Mouse (Mus musculus) midbrain, embryonic 15.5 days (tissue): Measurements from ENCODE around the gene Nes. TPM values are rescaled to one million over a fixed set of nuclear protein-coding genes. Genes with fewer than 3 reads are reported as not detected.

Source experiments
- ATAC-seq: fragments of 200-750 bp; cut with Nextera tagmentation; replicated peaks from 2 replicates; pipeline ENCODE4 v1.8.0; 2017; ENCODE audit warnings: moderate TSS enrichment
- H3K27ac ChIP-seq: fragments of 300-500 bp; sonication (generic); 2 replicates; pipeline ENCODE4 v1.5.1; 2015; ENCODE audit warnings: mild to moderate bottlenecking, inconsistent platforms
- H3K27me3 ChIP-seq: fragments of 300-500 bp; sonication (generic); replicated peaks from 2 replicates; pipeline ENCODE4 v1.6.1; 2015; ENCODE audit warnings: inconsistent platforms
- H3K36me3 ChIP-seq: fragments of 300-500 bp; sonication (generic); replicated peaks from 2 replicates; pipeline ENCODE4 v1.6.1; 2015; ENCODE audit warnings: inconsistent platforms
- H3K4me1 ChIP-seq: fragments of 300-500 bp; sonication (generic); 2 replicates; pipeline ENCODE4 v1.6.1; 2015; ENCODE audit warnings: inconsistent platforms
- H3K4me2 ChIP-seq: fragments of 300-500 bp; sonication (generic); 2 replicates; pipeline ENCODE4 v1.6.1; 2015; ENCODE audit warnings: inconsistent platforms, mild to moderate bottlenecking, moderate library complexity
- H3K4me3 ChIP-seq: fragments of 300-500 bp; sonication (generic); 2 replicates; pipeline ENCODE4 v1.5.1; 2015; ENCODE audit warnings: mild to moderate bottlenecking, inconsistent platforms
- H3K9ac ChIP-seq: fragments of 300-500 bp; sonication (generic); 2 replicates; pipeline ENCODE4 v1.6.1; 2015; ENCODE audit warnings: mild to moderate bottlenecking, inconsistent platforms
- H3K9me3 ChIP-seq: fragments of 300-500 bp; sonication (generic); 2 replicates; pipeline ENCODE4 v1.6.1; 2016; ENCODE audit warnings: inconsistent platforms
- WGBS: fragments of 180-500 bp; shearing (Covaris S2); methylation state at CpG from one replicate; pipeline ENCODE4 v1.1.7; 2015; ENCODE audit warnings: mixed read lengths; 5-methylcytosine and 5-hydroxymethylcytosine counted together
- polyA plus RNA-seq: library from polyadenylated mRNA; unstranded; fragments of >200 nt; fragmentation: Nextera tagmentation; extraction: Ambion mirVana; gene quantifications from 2 replicates; pipeline ENCODE4 v1.2.1, GENCODE M21; 2015

Gene Nes
- polyA plus RNA-seq, 1 experiment from 2014 or later, result 33.0 TPM

DNA sequence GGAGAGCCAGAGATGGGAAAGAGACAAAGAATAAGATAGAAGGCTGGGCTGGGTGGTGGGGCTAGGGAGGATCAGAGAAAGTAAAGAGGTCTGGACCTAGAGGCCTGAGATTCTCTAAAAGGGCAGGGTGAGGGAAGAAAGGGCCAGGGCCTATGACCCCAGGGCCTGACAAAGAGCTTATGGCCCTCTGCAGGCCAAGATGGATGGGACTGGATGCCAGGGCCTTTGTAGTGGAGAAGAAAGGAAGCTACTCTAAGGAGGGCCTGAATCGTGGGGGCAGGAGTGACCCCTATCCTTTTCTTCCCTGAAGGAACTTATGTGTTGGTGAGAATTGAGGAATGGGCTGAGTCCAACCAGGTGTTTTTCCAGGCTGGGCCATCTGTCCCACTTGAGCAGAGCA is 12.8 kb upstream of the Nes start:
- Histone ChIP-seq H3K27ac (no peak overlapping the region), H3K4me1 (peaks cover 14% of the 10 kb centered on the region), H3K36me3 (no peaks in the 10 kb centered on the region), H3K4me3 (no peak overlapping the region), H3K9me3 (no peaks in the 10 kb centered on the region), H3K27me3 (no peaks in the 10 kb centered on the region), H3K4me2 (no peak overlapping the region), H3K9ac (no peak overlapping the region)
- ATAC-seq, result no peak
- WGBS, result 14% methylated on average over 1 of the region's 1 CpGs

DNA sequence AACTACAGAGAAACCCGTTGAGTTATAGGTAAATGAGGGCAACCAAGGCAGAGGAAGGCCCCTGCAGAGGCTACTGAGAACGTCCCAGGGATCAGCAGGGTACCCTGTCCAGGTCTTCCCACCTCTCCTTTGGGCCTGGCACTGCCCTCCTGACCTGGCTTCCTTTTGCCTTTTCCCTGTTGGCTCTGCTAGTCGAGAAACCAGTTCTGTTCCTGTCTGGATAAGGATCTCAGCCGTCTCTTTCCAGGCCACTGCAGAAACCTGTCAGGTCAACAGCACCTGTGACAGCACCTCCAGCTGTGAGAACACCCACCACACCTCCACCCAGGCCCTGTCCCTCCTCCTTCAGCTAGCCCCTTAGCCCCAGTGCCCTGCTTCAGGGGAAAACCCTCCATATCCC is 12.4 kb upstream of the Nes start:
- Histone ChIP-seq H3K4me1 (peaks cover 14% of the 10 kb centered on the region), H3K9me3 (no peaks in the 10 kb centered on the region), H3K4me2 (no peak overlapping the region), H3K4me3 (no peak overlapping the region), H3K36me3 (no peaks in the 10 kb centered on the region), H3K27ac (no peak overlapping the region), H3K27me3 (no peaks in the 10 kb centered on the region), H3K9ac (no peak overlapping the region)
- ATAC-seq, result no peak
- WGBS, result 27% methylated on average over 4 of the region's 4 CpGs

DNA sequence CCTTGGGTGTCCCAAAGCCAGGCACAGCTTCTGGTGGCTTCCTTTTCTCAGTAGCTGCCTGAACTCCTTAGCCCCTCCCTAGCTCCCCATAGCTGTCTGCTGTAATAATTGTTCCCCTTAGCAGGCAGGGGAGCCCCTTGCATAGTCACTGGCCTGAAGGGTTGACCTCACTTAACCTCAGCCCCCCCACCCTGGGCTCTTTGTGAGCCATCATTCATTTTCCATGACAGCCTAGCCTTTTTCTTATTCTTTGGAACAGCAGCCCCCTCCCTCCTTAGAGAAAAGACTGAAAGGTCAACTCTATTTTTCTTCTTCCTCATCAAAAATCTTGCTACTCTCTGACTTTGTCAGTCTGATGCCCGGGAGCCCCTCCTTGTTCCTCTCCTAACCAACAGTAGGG is 11.9 kb upstream of the Nes start:
- no peaks in the 10 kb centered on the region for H3K9me3 ChIP-seq
- H3K27ac ChIP-seq, result no peak overlapping the region
- no peak overlapping the region for H3K4me2 ChIP-seq
- no peaks in the 10 kb centered on the region for H3K27me3 ChIP-seq
- no peaks in the 10 kb centered on the region for H3K36me3 ChIP-seq
- H3K4me1 ChIP-seq, result peaks cover 14% of the 10 kb centered on the region
- no peak overlapping the region for H3K4me3 ChIP-seq
- H3K9ac ChIP-seq, result no peak overlapping the region
- 24% methylated on average over 1 of the region's 1 CpGs for WGBS
- no peak for ATAC-seq

DNA sequence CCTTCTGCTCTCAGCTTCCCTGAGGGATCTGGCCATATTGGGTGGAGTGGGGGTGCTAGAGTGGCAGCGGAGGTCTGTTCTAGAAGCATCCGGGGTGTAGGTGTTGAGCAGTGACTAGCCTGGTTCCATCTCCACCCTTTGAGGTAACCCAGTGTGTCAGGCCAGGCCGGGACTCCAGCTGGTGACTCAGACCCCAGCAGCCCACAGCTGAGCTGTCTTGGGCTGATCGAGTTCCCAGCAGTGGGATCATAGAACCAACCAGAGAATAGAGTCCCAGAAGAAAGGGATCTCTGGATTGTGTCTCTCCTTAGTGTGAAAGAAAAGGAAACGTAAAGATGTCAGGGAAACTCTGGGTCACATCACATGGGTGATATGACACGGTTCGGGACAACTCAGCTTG is 11.5 kb upstream of the Nes start:
- no peaks in the 10 kb centered on the region for H3K27me3 ChIP-seq
- H3K27ac ChIP-seq, result no peak overlapping the region
- WGBS, result 75% methylated on average over 7 of the region's 7 CpGs
- H3K4me1 ChIP-seq, result peaks cover 14% of the 10 kb centered on the region
- no peaks in the 10 kb centered on the region for H3K36me3 ChIP-seq
- ATAC-seq, result no peak
- H3K4me3 ChIP-seq, result no peak overlapping the region
- H3K9me3 ChIP-seq, result no peaks in the 10 kb centered on the region
- H3K4me2 ChIP-seq, result no peak overlapping the region
- no peak overlapping the region for H3K9ac ChIP-seq

DNA sequence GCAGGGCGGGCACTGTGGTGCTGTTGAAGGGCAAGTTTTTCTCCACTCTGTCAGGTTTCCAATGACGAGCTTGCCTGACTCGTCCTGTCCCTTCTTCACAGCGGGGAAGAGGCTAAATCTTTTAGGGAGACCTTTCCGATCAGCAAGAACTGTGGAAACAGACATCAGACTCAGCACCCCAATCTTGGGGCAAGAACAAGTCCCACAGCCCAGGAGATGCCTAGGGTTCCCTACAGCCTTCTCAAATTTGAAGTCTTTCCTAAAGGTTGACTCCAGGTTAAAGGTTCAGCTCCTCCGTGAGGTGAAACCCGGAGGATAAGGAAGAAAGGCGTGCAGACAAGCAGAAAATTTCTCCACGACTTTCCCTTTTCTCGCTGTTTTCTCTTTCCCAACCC is 10.7 kb upstream of the Nes start:
- WGBS, result 5% methylated on average over 10 of the region's 10 CpGs
- Histone ChIP-seq H3K4me2 (peak overlapping the region; percentile 78), H3K36me3 (no peaks in the 10 kb centered on the region), H3K4me3 (peak overlapping the region; percentile 46), H3K27me3 (no peaks in the 10 kb centered on the region), H3K27ac (peak overlapping the region; percentile 87), H3K4me1 (peaks cover 14% of the 10 kb centered on the region), H3K9me3 (no peaks in the 10 kb centered on the region), H3K9ac (peak overlapping the region; percentile 56; the same call in 1 of the 2 replicates)
- ATAC-seq, result no peak

DNA sequence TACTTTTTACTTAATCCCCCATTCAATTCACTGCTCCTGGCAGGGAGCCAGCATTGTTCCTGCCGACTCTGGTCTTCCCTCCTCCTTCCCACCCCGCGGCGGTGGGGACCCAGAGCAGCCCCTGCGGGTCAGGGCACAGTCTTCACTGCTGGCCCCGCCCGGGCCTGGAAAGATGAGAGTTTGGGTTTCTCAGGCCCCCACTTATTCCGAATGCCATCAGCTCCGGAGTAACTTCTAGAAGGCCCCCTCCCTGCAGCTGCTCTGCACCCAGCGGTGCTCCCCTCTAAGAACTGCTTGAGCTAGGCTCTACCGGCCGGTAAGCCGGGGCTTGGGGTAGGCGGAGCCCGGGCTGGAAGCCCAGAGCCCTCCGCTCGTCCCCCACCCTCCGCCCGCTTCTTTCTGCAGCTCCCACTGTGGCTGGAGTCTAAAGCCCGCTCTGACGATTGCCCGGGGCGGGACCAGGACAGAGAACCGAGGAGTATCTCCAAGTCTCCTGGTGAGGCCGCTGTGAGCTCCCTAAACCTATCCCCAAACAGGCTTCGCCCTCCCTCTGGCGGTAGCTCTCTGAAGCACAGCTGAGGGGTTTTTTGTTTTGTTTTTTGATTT is 10.2 kb upstream of the Nes start:
- H3K36me3 ChIP-seq, result no peaks in the 10 kb centered on the region
- peaks cover 14% of the 10 kb centered on the region for H3K4me1 ChIP-seq
- H3K9ac ChIP-seq, result peak overlapping the region; percentile 56
- H3K9me3 ChIP-seq, result no peaks in the 10 kb centered on the region
- H3K27me3 ChIP-seq, result no peaks in the 10 kb centered on the region
- under 1% methylated on average over 27 of the region's 27 CpGs for WGBS
- ATAC-seq, result peak; percentile 97
- H3K27ac ChIP-seq, result peak overlapping the region; percentile 87
- H3K4me3 ChIP-seq, result peak overlapping the region; percentile 46
- peak overlapping the region; percentile 78 for H3K4me2 ChIP-seq

DNA sequence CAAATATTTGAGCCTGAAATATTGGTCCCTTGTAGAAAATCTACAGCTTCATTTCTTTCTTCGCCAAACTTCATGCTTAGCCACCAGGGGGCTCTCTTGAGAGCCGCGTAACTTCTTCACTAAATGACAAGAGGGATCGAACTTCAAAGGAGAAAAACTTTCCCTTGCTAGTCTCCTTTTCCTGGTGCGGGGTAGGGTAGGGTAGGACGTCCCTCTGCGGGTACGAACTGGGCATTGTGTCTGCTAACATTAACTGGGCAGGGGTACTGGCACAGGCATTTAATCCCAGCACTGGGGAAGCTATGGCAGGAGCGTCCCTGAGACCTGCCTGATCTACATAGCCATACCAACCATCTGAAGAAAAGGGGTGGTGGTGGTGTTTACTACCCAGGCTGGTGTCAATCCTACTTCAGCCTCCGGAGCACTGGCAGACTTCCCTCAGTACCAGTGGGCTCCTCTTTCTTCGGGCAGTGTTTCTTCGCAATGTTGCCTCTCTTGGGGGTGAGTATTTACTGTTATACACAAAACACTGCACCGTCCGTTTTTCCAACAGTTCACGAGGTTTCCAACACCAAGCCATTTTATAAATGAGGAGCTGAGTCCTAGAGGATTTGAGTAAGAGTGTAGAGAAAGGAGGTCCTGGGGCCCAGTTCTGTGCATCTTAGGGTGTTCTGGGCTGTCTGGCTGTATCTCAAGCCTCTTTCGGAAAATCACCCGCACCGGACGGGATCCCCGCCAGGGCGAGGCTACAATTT is 517 bp upstream of the Nes start:
- peak overlapping the region; percentile 51 for H3K4me3 ChIP-seq
- H3K4me2 ChIP-seq, result peak overlapping the region; percentile 93
- H3K4me1 ChIP-seq, result peaks cover 46% of the 10 kb centered on the region
- ATAC-seq, result peak; percentile 14; the same call in 1 of the 2 replicates
- peak overlapping the region; percentile 17 for H3K27ac ChIP-seq
- no peak overlapping the region for H3K9ac ChIP-seq
- 0 out of 2 replicates have a peak, but pooled peaks cover 4% of the 10 kb centered on the region for H3K27me3 ChIP-seq
- WGBS, result under 1% methylated on average over 21 of the region's 21 CpGs
- no peaks in the 10 kb centered on the region for H3K36me3 ChIP-seq
- H3K9me3 ChIP-seq, result no peaks in the 10 kb centered on the region

DNA sequence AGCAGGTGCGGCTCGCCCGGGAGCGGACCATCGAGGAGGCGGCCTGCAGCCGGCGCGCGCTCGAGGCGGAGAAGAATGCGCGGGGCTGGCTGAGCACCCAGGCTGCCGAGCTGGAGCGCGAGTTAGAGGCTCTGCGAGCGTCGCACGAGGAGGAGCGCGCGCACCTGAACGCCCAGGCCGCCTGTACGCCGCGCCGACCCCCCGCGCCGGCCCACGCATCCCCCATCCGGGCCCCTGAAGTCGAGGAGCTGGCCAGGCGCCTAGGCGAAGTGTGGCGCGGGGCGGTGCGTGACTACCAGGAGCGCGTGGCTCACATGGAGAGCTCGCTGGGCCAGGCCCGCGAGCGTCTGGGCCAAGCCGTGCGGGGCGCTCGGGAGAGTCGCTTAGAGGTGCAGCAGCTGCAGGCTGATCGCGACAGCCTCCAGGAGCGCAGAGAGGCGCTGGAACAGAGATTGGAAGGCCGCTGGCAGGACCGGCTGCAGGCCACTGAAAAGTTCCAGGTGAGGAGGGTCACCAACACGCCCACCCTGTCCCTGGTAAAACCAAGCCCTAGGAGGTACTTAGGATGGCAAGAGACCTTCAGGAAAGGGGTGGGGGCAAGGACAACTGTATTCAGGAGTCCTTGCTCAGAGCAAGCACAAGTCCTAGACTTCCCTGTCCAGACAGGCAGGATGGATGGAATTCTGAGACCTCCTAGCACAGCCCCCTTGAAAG is 768 bp downstream of the Nes start:
- 0 out of 2 replicates have a peak, but pooled peaks cover 4% of the 10 kb centered on the region for H3K27me3 ChIP-seq
- peak overlapping the region; percentile 66 for H3K27ac ChIP-seq

DNA sequence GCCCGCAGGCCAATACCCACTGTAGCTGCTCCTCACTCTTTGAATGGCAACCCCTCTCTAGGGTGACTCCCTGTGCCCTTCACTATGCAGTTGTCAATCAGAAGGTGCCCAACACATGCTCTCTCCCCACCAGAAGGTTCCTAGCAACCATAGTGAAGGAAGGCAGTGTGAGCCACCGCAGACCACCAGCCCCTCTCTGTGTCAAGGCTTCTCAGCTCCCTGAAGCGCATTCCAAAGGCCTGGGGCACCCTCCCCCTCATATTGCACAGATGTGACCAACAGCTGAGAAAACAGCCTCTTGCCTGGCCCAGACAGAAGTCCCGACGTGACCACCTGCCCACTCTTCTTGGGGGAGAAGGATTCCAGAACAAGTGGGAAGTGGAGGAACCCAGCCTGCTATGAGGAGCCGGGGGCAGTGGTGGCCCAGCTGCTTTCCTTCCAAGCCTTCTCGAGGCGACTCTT is 1.4 kb downstream of the Nes start:
- no peak overlapping the region; the same call in 1 of the 2 replicates for H3K9ac ChIP-seq
- 5% methylated on average over 8 of the region's 8 CpGs for WGBS
- H3K27me3 ChIP-seq, result 0 out of 2 replicates have a peak, but pooled peaks cover 4% of the 10 kb centered on the region
- no peaks in the 10 kb centered on the region for H3K36me3 ChIP-seq
- ATAC-seq, result peak; percentile 46
- peak overlapping the region; percentile 93 for H3K4me2 ChIP-seq
- H3K9me3 ChIP-seq, result no peaks in the 10 kb centered on the region
- peak overlapping the region; percentile 66 for H3K27ac ChIP-seq
- peak overlapping the region; percentile 51 for H3K4me3 ChIP-seq
- peaks cover 46% of the 10 kb centered on the region for H3K4me1 ChIP-seq

More for the DNA sequence above, 768 bp downstream of the Nes start:
- Histone ChIP-seq H3K36me3 (no peaks in the 10 kb centered on the region), H3K9me3 (no peaks in the 10 kb centered on the region), H3K9ac (peak overlapping the region; percentile 52), H3K4me2 (peak overlapping the region; percentile 93), H3K4me1 (peaks cover 46% of the 10 kb centered on the region), H3K4me3 (peak overlapping the region; percentile 51)
- ATAC-seq, result peak; percentile 46; the same call in 1 of the 2 replicates
- under 1% methylated on average over 47 of the region's 60 CpGs for WGBS

DNA sequence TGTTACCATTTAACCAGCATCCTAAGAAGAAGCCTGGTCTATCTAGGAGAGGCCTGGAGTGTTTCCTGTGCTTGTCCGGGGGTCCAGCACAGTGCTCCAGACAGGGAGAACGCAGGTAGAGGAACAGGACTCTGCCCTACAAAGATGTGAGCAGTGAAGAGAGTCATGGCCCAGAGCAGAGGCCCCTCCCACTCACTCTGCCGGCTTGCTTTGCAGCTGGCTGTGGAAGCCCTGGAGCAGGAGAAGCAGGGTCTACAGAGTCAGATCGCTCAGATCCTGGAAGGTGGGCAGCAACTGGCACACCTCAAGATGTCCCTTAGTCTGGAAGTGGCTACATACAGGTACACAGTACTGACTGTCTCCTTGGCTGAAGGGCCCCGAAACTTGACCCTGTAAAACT is 1.9 kb downstream of the Nes start:
- H3K27me3 ChIP-seq, result 0 out of 2 replicates have a peak, but pooled peaks cover 4% of the 10 kb centered on the region
- H3K9ac ChIP-seq, result 0 out of 2 replicates have a peak overlapping the region, but pooled peaks have one; percentile 7
- peaks cover 46% of the 10 kb centered on the region for H3K4me1 ChIP-seq
- 16% methylated on average over 5 of the region's 5 CpGs for WGBS
- H3K4me2 ChIP-seq, result peak overlapping the region; percentile 93
- H3K36me3 ChIP-seq, result no peaks in the 10 kb centered on the region
- H3K27ac ChIP-seq, result peak overlapping the region; percentile 67
- H3K9me3 ChIP-seq, result no peaks in the 10 kb centered on the region
- no peak; the same call in 1 of the 2 replicates for ATAC-seq
- peak overlapping the region; percentile 51 for H3K4me3 ChIP-seq

DNA sequence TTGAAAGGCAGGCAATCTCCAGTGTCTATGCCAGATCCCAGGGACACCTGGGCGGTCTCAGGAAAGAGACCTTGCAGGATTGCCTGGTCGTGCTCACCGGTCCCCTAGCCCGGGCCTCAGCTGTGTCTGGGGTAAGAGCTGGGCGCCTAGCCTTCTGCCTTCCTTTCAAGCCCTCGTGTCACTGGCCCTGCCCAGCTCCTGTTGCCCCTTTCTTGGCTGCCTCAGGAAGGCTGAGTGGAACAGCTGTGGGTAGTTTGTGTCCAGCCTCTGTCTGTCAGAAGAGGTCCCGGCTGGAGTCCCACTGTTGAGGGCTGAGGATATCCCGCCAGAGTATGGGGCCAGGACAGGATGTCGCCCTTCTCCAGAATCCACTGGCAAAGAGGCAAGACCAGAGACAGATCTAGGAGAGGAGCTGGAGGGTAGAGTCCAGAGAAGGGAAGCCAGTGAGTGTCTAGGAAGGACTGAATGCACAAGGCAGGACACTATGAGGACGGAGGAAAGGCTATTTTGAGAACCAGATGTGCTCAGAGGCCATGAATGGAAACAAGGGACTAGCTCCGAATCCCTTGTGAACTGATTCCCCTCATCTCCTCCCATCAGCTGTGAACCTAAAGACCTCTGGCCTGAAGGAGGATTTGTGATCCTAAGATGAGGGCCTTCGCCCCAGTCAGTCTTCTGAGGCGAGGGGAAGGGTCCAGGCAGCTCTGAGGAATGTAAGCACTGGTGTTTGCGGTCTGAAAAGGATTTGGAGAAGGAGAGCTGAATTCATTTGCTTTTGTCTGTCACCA is 2.9 kb downstream of the Nes start:
- 0 out of 2 replicates have a peak, but pooled peaks cover 4% of the 10 kb centered on the region for H3K27me3 ChIP-seq
- H3K27ac ChIP-seq, result peak overlapping the region; percentile 67
- H3K4me3 ChIP-seq, result peak overlapping the region; percentile 51
- no peak for ATAC-seq
- H3K4me1 ChIP-seq, result peaks cover 46% of the 10 kb centered on the region
- no peaks in the 10 kb centered on the region for H3K36me3 ChIP-seq
- H3K4me2 ChIP-seq, result peak overlapping the region; percentile 93
- H3K9ac ChIP-seq, result peak overlapping the region; percentile 21; the same call in 1 of the 2 replicates
- H3K9me3 ChIP-seq, result no peaks in the 10 kb centered on the region
- 15% methylated on average over 14 of the region's 14 CpGs for WGBS
